Mouse (Mus musculus) spleen, adult 2 months (tissue): ENCODE measurements at regions not wholly inside any gene's neighbourhood (a gene's known extent, or its start where the extent isn't known, plus 50 kb on each side); places are given as distances from the start of the nearest gene placed in this dataset.

ENCODE experiments used
- DNase-seq, 2 experiments: peaks; one replicate each; pipeline versions ENCODE4 v3.0.0 to v3.0.0-alpha.2; 2012 to 2021; ENCODE audit warnings: low spot score in 2 of 2, low read depth in 1 of 2
- H3K27ac ChIP-seq: fragments of 200-500 bp; 2 replicates; pipeline ENCODE4 v1.5.1; 2012; ENCODE audit warnings: low read length, inconsistent platforms; ENCODE audit not compliant: insufficient read depth
- H3K27me3 ChIP-seq: fragments of 200-500 bp; 2 replicates; pipeline ENCODE4 v1.6.1; 2012; ENCODE audit warnings: mild to moderate bottlenecking, moderate library complexity, low read length, inconsistent platforms; ENCODE audit not compliant: control insufficient read depth, insufficient read depth
- H3K36me3 ChIP-seq: fragments of 200-500 bp; 2 replicates; pipeline ENCODE4 v1.6.1; 2012; ENCODE audit warnings: mild to moderate bottlenecking, low read length, inconsistent platforms; ENCODE audit not compliant: control insufficient read depth, insufficient read depth
- H3K4me1 ChIP-seq: fragments of 200-500 bp; 2 replicates; pipeline ENCODE4 v1.6.1; 2011; ENCODE audit warnings: inconsistent platforms; ENCODE audit not compliant: control insufficient read depth, insufficient read depth, insufficient read length
- H3K4me3 ChIP-seq: fragments of 200-500 bp; 2 replicates; pipeline ENCODE4 v1.5.1; 2011; ENCODE audit warnings: mild to moderate bottlenecking, inconsistent platforms; ENCODE audit not compliant: insufficient read depth, insufficient read length; ENCODE audit errors: extremely low read depth
- CTCF ChIP-seq: fragments of 200-500 bp; IDR thresholded peaks from 2 replicates; pipeline ENCODE4 v1.5.1; 2011; ENCODE audit warnings: mild to moderate bottlenecking, inconsistent platforms; ENCODE audit not compliant: insufficient read depth, insufficient read length, insufficient replicate concordance; ENCODE audit errors: extremely low read depth
- POLR2A ChIP-seq: fragments of 200-500 bp; IDR thresholded peaks from 2 replicates; pipeline ENCODE4 v1.6.1; 2011; ENCODE audit warnings: low read depth, low read length, inconsistent platforms
- WGBS: fragments of 180-500 bp; shearing (Covaris S2); methylation state at CpG from one replicate; pipeline ENCODE4 v1.1.7; 2018; 5-methylcytosine and 5-hydroxymethylcytosine counted together

DNA sequence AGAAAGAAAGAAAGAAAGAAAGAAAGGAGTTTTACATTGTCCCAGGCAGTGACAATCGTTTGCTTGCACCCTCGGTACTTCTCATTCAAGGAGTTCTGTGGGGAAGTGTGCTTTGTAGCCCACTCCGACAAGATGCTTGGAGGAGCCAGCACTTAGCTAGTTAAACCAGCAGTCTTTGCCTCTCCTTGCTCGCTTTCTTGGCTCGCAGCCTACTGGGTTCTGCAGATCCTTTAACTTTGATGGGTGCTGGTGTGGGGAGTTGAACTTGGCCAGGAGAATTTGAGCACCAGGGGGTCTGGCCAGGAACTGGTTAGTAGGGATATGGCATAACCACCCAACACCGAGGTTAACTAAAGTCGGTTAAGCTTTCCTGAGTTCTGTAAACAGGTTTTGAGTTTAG lies 132.5 kb upstream of the Ubr2 start:
- DNase-seq, result no peak
- 52% methylated on average over 7 of the region's 7 CpGs for WGBS
- no peaks in the 10 kb centered on the region for H3K36me3 ChIP-seq
- TF ChIP-seq POLR2A (no peak), CTCF (no peak)
- no peaks in the 10 kb centered on the region for H3K4me1 ChIP-seq
- no peak overlapping the region for H3K4me3 ChIP-seq
- H3K27ac ChIP-seq, result no peak overlapping the region
- H3K27me3 ChIP-seq, result peaks cover 12% of the 10 kb centered on the region

DNA sequence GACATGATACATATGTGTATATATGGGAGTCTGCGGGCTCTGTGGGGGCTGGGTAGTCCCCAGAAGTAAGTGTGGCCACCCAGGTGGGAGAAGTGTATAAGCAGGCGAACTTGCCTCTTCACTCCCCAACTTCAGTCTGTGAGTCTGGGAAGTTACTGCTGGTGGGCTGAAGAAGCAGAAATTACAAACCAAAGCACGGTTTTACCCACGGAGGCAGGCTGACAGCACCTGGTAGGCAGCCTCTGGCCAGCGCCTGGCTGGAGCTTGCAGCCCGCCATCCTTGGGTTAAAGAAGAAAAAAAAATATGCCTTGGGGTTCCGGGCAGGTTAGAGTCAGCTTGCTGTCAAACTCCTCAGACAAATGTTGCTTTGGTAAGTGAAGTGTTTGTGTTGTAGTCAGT lies 131.9 kb upstream of the Ubr2 start:
- H3K4me3 ChIP-seq, result no peak overlapping the region; the same call in 1 of the 2 replicates
- H3K27ac ChIP-seq, result no peak overlapping the region
- no peaks in the 10 kb centered on the region for H3K36me3 ChIP-seq
- H3K27me3 ChIP-seq, result peaks cover 12% of the 10 kb centered on the region
- no peaks in the 10 kb centered on the region for H3K4me1 ChIP-seq
- DNase-seq, result no peak
- 4% methylated on average over 7 of the region's 7 CpGs for WGBS
- no peak for TF ChIP-seq CTCF

DNA sequence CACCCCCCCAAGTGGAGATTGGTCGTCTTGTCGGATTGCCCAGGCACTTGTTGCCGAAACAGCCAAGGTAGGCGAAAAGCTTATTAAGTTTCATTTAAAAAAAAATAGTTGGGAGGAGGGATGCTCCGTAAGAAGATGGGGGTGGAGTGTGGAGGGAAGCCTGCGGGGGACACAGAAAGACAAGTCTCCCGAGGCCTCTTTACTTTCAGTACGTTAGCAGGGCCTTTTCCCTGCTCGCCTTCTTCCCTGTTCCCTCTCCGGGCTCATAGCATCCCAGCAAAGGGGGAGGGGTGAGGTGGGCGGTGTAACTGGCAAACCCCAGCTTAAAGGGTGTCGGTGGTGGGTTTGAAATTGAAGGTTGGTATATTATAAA lies 131.5 kb upstream of the Ubr2 start:
- no peaks in the 10 kb centered on the region for H3K4me1 ChIP-seq
- no peak overlapping the region for H3K27ac ChIP-seq
- no peak for DNase-seq
- WGBS, result under 1% methylated on average over 12 of the region's 12 CpGs
- peak overlapping the region; percentile 70; the same call in 1 of the 2 replicates for H3K4me3 ChIP-seq
- H3K27me3 ChIP-seq, result peaks cover 12% of the 10 kb centered on the region
- no peak for TF ChIP-seq CTCF
- TF ChIP-seq POLR2A, result no peak
- no peaks in the 10 kb centered on the region for H3K36me3 ChIP-seq

DNA sequence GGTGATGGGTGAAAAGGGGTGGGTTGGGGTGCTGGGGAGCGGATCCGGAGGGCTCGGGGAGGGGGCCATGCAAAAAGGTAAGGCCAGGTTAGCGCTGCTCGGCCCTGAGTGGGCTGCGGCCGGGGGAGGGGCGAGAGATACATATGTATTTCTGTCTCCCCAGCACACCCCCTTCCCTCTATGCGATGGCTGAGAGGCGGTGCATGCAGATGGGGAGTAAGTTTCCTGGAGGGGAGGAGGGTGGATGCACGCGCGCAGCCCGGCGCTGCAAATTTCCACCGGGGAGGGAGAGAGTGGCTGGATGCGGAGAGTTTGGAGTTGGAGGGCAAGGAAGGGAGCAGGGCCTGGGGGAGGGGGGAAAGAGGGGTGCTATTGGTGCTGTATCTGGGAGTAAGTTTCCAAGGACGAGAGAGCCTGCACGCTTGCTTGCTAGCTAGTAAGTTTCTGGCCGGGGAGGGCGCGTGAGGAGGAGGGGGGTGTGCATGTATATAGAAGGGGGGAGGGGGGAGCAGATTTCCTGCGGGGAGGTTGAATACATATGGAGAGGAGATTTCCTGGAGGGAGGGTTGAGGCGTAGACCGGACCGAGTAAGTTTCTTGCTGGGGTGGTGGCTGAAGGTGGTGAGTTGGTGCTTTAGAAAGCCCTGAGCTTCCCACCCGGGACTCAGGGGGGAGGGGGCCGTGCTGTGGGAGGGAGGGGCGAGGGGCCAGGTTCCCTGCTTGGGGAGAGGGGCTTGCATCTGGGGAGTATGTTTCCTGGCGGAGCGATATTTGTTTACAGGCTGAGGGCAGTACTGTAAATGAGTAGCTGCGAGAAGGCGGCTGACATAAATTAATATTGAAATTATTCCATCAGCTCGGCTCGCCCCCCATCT lies 130.8 kb upstream of the Ubr2 start:
- 4% methylated on average over 35 of the region's 35 CpGs for WGBS
- no peaks in the 10 kb centered on the region for H3K4me1 ChIP-seq
- H3K27ac ChIP-seq, result no peak overlapping the region
- peak overlapping the region; percentile 70 for H3K4me3 ChIP-seq
- H3K27me3 ChIP-seq, result peaks cover 12% of the 10 kb centered on the region
- H3K36me3 ChIP-seq, result no peaks in the 10 kb centered on the region
- TF ChIP-seq CTCF, result no peak
- TF ChIP-seq POLR2A, result no peak
- peak in 1 of 2 experiments; percentile 11 for DNase-seq

DNA sequence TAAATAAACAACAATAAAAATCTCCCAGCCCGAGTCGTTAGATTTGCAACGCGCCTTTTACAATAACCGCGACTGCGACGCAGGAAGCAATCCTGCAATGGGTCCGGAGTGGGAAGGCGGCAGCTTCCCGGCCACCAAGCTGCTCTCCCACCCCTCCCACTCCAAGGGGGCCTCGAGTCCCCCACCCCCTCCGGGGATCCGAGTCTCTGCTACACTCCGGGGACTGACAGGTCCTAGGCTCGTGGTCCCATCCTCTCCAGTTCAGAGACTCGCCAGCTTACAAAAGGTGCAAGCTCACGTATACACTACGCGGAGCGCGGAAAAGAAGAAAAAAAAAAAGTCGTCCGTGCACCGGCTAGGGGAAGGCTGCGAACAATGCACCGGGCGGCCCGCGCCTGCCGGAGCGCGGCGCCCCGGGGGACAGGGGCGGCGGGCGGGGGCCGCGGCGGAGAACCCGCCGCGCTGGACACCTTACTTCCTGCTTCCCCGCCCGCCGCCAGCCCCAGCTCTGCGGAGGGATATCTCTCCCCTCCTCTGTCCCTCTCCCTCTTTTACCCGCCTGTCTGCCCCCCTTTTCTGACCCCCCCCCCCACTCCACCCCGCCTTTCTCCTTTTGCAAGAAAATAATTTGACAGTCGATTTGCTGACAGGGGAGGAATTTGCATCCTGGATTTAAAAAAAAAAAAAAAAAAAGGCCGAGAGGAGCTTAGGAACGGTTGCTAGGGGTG lies 130.0 kb upstream of the Ubr2 start:
- Histone ChIP-seq H3K27me3 (peaks cover 12% of the 10 kb centered on the region), H3K4me1 (no peaks in the 10 kb centered on the region), H3K36me3 (no peaks in the 10 kb centered on the region), H3K27ac (peak overlapping the region; percentile 68), H3K4me3 (peak overlapping the region; percentile 70)
- peak in 1 of 2 experiments; percentile 19 for DNase-seq
- WGBS, result under 1% methylated on average over 51 of the region's 53 CpGs
- TF ChIP-seq CTCF, result no peak
- no peak for TF ChIP-seq POLR2A

DNA sequence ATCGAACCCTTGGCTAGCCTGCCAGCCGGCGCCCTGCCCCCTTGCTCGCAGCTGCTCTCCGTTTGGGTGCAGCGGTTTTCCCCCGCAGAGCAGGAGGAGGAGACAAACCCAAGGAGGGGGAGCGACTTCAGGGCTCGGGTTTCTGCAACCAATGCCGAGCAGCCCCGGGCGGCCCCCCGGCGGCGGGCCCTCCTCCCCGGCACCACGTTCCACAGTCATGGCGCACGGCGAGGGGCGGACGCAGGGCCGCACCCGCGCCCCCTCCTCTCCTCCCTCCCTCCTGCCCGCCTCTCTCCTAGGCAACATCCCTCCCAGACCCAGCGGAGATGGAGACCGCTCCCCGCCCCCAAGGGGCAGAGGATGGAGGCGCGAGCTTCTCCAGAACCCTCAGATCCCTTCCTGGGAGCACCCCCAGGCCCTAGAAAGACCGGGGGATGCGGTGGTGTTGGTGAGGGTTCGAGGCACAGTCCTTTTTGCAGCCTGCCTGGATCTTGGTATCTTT lies 129.4 kb upstream of the Ubr2 start:
- Histone ChIP-seq H3K27ac (peak overlapping the region; percentile 68), H3K36me3 (no peaks in the 10 kb centered on the region), H3K4me3 (peak overlapping the region; percentile 70; the same call in 1 of the 2 replicates), H3K27me3 (peaks cover 12% of the 10 kb centered on the region), H3K4me1 (no peaks in the 10 kb centered on the region)
- DNase-seq, result peak; percentile 56 to 61
- WGBS, result 1% methylated on average over 28 of the region's 34 CpGs
- TF ChIP-seq CTCF (no peak), POLR2A (no peak; the same call in 1 of the 2 replicates)

DNA sequence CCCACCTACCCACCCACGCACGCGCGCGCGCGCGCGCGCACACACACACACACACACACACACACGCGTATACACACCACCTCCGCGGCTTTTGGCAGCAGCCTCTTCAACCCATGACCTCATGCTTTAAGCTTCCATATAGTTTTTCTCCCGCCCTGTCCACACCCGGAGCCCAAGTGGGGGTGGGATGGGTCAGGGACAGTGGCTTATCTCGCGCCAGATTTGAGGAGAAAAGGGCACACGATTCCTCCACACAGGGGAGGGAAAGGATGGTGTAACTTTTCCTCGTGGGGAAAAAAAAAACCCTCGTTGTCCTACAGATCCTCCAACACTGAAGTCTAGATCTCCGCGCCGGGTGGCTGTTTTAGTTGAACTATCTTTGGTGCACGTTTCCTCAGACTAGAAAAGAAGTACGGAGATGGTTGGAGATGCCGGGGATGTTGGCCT lies 128.8 kb upstream of the Ubr2 start:
- WGBS, result 8% methylated on average over 27 of the region's 27 CpGs
- DNase-seq, result no peak
- Histone ChIP-seq H3K36me3 (no peaks in the 10 kb centered on the region), H3K4me1 (no peaks in the 10 kb centered on the region), H3K27ac (no peak overlapping the region), H3K27me3 (peaks cover 12% of the 10 kb centered on the region), H3K4me3 (peak overlapping the region; percentile 70)
- TF ChIP-seq CTCF, result no peak
- no peak for TF ChIP-seq POLR2A
